Mouse (Mus musculus): ENCODE measurements around the gene Cdk6. TPM values are rescaled to one million over a fixed set of nuclear protein-coding genes. Genes with fewer than 3 reads are reported as not detected.
A peak's percentile ranks its signal among the peaks of the same experiment; 100 is the strongest.
"Not testable (repeated sequence)": the region's sequence is repeated elsewhere in the genome, so short reads cannot be mapped to it uniquely, and the experiment has no call there.

Gene Cdk6
- 29.7 and 32.5 TPM in 2 replicates for polyA plus RNA-seq (2016; fragmentation: Nextera tagmentation; extraction: Ambion mirVana)

GRCm38 (mm10) chr5:3341111-3341911 lies at the start of gene Cdk6:
Cdk6 (plus strand) TSS chr5:3341485.
- Histone ChIP-seq H3K36me3 (no peaks in the 10 kb centered on the region), H3K9me3 (no peaks in the 10 kb centered on the region), H3K4me2 (peak within 1 kb of the TSS; percentile 96), H3K4me1 (replicated peaks) (no peaks in the 10 kb centered on the region), H3K27me3 (no peaks in the 10 kb centered on the region), H3K27ac (peak within 1 kb of the TSS; percentile 87), H3K4me3 (replicated peaks) (peak within 1 kb of the TSS; percentile 60), H3K9ac (replicated peaks) (peak within 1 kb of the TSS; percentile 72)
- 1% methylated on average over 59 of the region's 59 CpGs for WGBS
- ATAC-seq (ENCODE audit: insufficient number of reproducible peaks, insufficient read depth, low FRiP score, low TSS enrichment, low read depth) = no peak

- Histone ChIP-seq H3K27me3 (no peaks in the 10 kb centered on the region), H3K4me3 (replicated peaks) (no peak overlapping the region), H3K9ac (replicated peaks) (no peak overlapping the region), H3K4me1 (replicated peaks) (no peaks in the 10 kb centered on the region), H3K27ac (no peak overlapping the region), H3K36me3 (no peaks in the 10 kb centered on the region), H3K9me3 (no peaks in the 10 kb centered on the region), H3K4me2 (no peak overlapping the region)
- no peak for ATAC-seq (ENCODE audit: insufficient number of reproducible peaks, insufficient read depth, low FRiP score, low TSS enrichment, low read depth)
- 85% methylated on average over 4 of the region's 4 CpGs for WGBS
Observed at GRCm38 (mm10) chr5:3293666-3294065, 47.6 kb upstream of the Cdk6 start.

- no peaks in the 10 kb centered on the region for H3K36me3 ChIP-seq
- H3K9ac ChIP-seq (replicated peaks) = no peak overlapping the region
- H3K4me1 ChIP-seq (replicated peaks) = no peaks in the 10 kb centered on the region
- H3K4me2 ChIP-seq = no peak overlapping the region
- no peaks in the 10 kb centered on the region for H3K27me3 ChIP-seq
- WGBS = 90% methylated on average over 12 of the region's 12 CpGs
- no peaks in the 10 kb centered on the region for H3K9me3 ChIP-seq
- ATAC-seq (ENCODE audit: insufficient number of reproducible peaks, insufficient read depth, low FRiP score, low TSS enrichment, low read depth) = no peak
- H3K27ac ChIP-seq = no peak overlapping the region
- no peak overlapping the region for H3K4me3 ChIP-seq (replicated peaks)
Observed at GRCm38 (mm10) chr5:3300801-3301457, 40.4 kb upstream of the Cdk6 start.

- H3K4me3 ChIP-seq (replicated peaks) = no peak overlapping the region
- no peak overlapping the region for H3K9ac ChIP-seq (replicated peaks)
- H3K27me3 ChIP-seq = no peaks in the 10 kb centered on the region
- WGBS = 69% methylated on average over 5 of the region's 5 CpGs
- no peaks in the 10 kb centered on the region for H3K36me3 ChIP-seq
- no peaks in the 10 kb centered on the region for H3K4me1 ChIP-seq (replicated peaks)
- no peak for ATAC-seq (ENCODE audit: insufficient number of reproducible peaks, insufficient read depth, low FRiP score, low TSS enrichment, low read depth)
- no peak overlapping the region for H3K27ac ChIP-seq
- no peak overlapping the region for H3K4me2 ChIP-seq
- H3K9me3 ChIP-seq = no peaks in the 10 kb centered on the region
Observed at GRCm38 (mm10) chr5:3301535-3301934, 39.8 kb upstream of the Cdk6 start.

GRCm38 (mm10) chr5:3303876-3304275 lies 37.4 kb upstream of the Cdk6 start:
- Histone ChIP-seq H3K9ac (replicated peaks) (no peak overlapping the region), H3K4me2 (no peak overlapping the region), H3K36me3 (no peaks in the 10 kb centered on the region), H3K9me3 (no peaks in the 10 kb centered on the region), H3K4me3 (replicated peaks) (no peak overlapping the region), H3K27ac (no peak overlapping the region), H3K27me3 (no peaks in the 10 kb centered on the region), H3K4me1 (replicated peaks) (no peaks in the 10 kb centered on the region)
- 90% methylated on average over 9 of the region's 9 CpGs for WGBS
- no peak for ATAC-seq (ENCODE audit: insufficient number of reproducible peaks, insufficient read depth, low FRiP score, low TSS enrichment, low read depth)

GRCm38 (mm10) chr5:3306146-3306545 lies 35.1 kb upstream of the Cdk6 start:
- Histone ChIP-seq H3K9ac (replicated peaks) (no peak overlapping the region), H3K4me2 (no peak overlapping the region), H3K27ac (no peak overlapping the region), H3K4me3 (replicated peaks) (no peak overlapping the region), H3K9me3 (no peaks in the 10 kb centered on the region), H3K36me3 (no peaks in the 10 kb centered on the region), H3K4me1 (replicated peaks) (no peaks in the 10 kb centered on the region), H3K27me3 (no peaks in the 10 kb centered on the region)
- ATAC-seq (ENCODE audit: insufficient number of reproducible peaks, insufficient read depth, low FRiP score, low TSS enrichment, low read depth) = no peak
- WGBS = 85% methylated on average over 1 of the region's 1 CpGs

GRCm38 (mm10) chr5:3309122-3309521 lies 32.2 kb upstream of the Cdk6 start:
- no peaks in the 10 kb centered on the region for H3K36me3 ChIP-seq
- no peaks in the 10 kb centered on the region for H3K27me3 ChIP-seq
- no peak overlapping the region for H3K4me2 ChIP-seq
- H3K9me3 ChIP-seq = no peaks in the 10 kb centered on the region
- H3K27ac ChIP-seq = no peak overlapping the region
- H3K4me1 ChIP-seq (replicated peaks) = no peaks in the 10 kb centered on the region
- no peak overlapping the region for H3K9ac ChIP-seq (replicated peaks)
- no peak for ATAC-seq (ENCODE audit: insufficient number of reproducible peaks, insufficient read depth, low FRiP score, low TSS enrichment, low read depth)
- H3K4me3 ChIP-seq (replicated peaks) = no peak overlapping the region

- no peak overlapping the region for H3K9ac ChIP-seq (replicated peaks)
- H3K9me3 ChIP-seq = no peaks in the 10 kb centered on the region
- H3K4me1 ChIP-seq (replicated peaks) = no peaks in the 10 kb centered on the region
- H3K27me3 ChIP-seq = no peaks in the 10 kb centered on the region
- H3K4me3 ChIP-seq (replicated peaks) = no peak overlapping the region
- H3K27ac ChIP-seq = no peak overlapping the region
- WGBS = 79% methylated on average over 1 of the region's 1 CpGs
- no peaks in the 10 kb centered on the region for H3K36me3 ChIP-seq
- no peak for ATAC-seq (ENCODE audit: insufficient number of reproducible peaks, insufficient read depth, low FRiP score, low TSS enrichment, low read depth)
- no peak overlapping the region for H3K4me2 ChIP-seq
Observed at GRCm38 (mm10) chr5:3309587-3309986, 31.7 kb upstream of the Cdk6 start.

- not testable (repeated sequence) for ATAC-seq (ENCODE audit: insufficient number of reproducible peaks, insufficient read depth, low FRiP score, low TSS enrichment, low read depth); H3K9me3 ChIP-seq
- 89% methylated on average over 7 of the region's 7 CpGs for WGBS
Observed at GRCm38 (mm10) chr5:3311156-3311555, 30.1 kb upstream of the Cdk6 start.

GRCm38 (mm10) chr5:3317724-3318123 lies 23.6 kb upstream of the Cdk6 start:
- H3K4me2 ChIP-seq; H3K9ac ChIP-seq (replicated peaks); H3K27ac ChIP-seq; H3K4me1 ChIP-seq (replicated peaks); H3K4me3 ChIP-seq (replicated peaks); ATAC-seq (ENCODE audit: insufficient number of reproducible peaks, insufficient read depth, low FRiP score, low TSS enrichment, low read depth); H3K9me3 ChIP-seq; H3K36me3 ChIP-seq; H3K27me3 ChIP-seq: not testable (repeated sequence)
- 76% methylated on average over 5 of the region's 5 CpGs for WGBS

More at GRCm38 (mm10) chr5:3311156-3311555, 30.1 kb upstream of the Cdk6 start:
- H3K27me3 ChIP-seq; H3K9ac ChIP-seq (replicated peaks); H3K4me1 ChIP-seq (replicated peaks); H3K4me2 ChIP-seq; H3K4me3 ChIP-seq (replicated peaks); H3K36me3 ChIP-seq; H3K27ac ChIP-seq: not testable (repeated sequence)

- 33% methylated on average over 1 of the region's 1 CpGs for WGBS
Observed at GRCm38 (mm10) chr5:3320225-3320624, 21.1 kb upstream of the Cdk6 start.

More at GRCm38 (mm10) chr5:3320225-3320624, 21.1 kb upstream of the Cdk6 start:
- H3K9ac ChIP-seq (replicated peaks) = no peak overlapping the region
- H3K9me3 ChIP-seq = no peaks in the 10 kb centered on the region
- no peaks in the 10 kb centered on the region for H3K36me3 ChIP-seq
- H3K4me3 ChIP-seq (replicated peaks) = no peak overlapping the region
- ATAC-seq (ENCODE audit: insufficient number of reproducible peaks, insufficient read depth, low FRiP score, low TSS enrichment, low read depth) = no peak
- H3K27me3 ChIP-seq = no peaks in the 10 kb centered on the region
- no peaks in the 10 kb centered on the region for H3K4me1 ChIP-seq (replicated peaks)
- H3K27ac ChIP-seq = no peak overlapping the region
- no peak overlapping the region for H3K4me2 ChIP-seq
